Mouse (Mus musculus): ENCODE measurements around the gene Tmem132a.
A peak's percentile ranks its signal among the peaks of the same experiment; 100 is the strongest.

Tmem132a gene

GRCm38 (mm10) chr19:10832030-10832429 is 37.7 kb downstream of the Tmem132a start:
- no peak for DNase-seq (ENCODE audit: low spot score)

- DNase-seq (ENCODE audit: low spot score), result peak; percentile 30
Measured at GRCm38 (mm10) chr19:10831424-10831823, 38.3 kb downstream of the Tmem132a start.

GRCm38 (mm10) chr19:10829436-10830175 is 40.1 kb downstream of the Tmem132a start, which contains the start of gene Cd6:
TSS of gene Cd6 (minus strand) at chr19:10830058.
- DNase-seq (ENCODE audit: low spot score), result no peak

- no peak for DNase-seq (ENCODE audit: low spot score)
Measured at GRCm38 (mm10) chr19:10828321-10828720, 41.4 kb downstream of the Tmem132a start.

GRCm38 (mm10) chr19:10824061-10824460 is 45.7 kb downstream of the Tmem132a start:
- DNase-seq (ENCODE audit: low spot score), result no peak

GRCm38 (mm10) chr19:10822534-10822933 is 47.2 kb downstream of the Tmem132a start:
- no peak for DNase-seq (ENCODE audit: low spot score)

- no peak for DNase-seq (ENCODE audit: low spot score)
Measured at GRCm38 (mm10) chr19:10821319-10821718, 48.4 kb downstream of the Tmem132a start.

- DNase-seq (ENCODE audit: low spot score), result no peak
Measured at GRCm38 (mm10) chr19:10818217-10818946, 51.4 kb downstream of the Tmem132a start.

- DNase-seq (ENCODE audit: low spot score), result no peak
Measured at GRCm38 (mm10) chr19:10816462-10816861, 53.3 kb downstream of the Tmem132a start.

- DNase-seq (ENCODE audit: low spot score), result no peak
Measured at GRCm38 (mm10) chr19:10815871-10816270, 53.9 kb downstream of the Tmem132a start.

GRCm38 (mm10) chr19:10813905-10814304 is 55.8 kb downstream of the Tmem132a start:
- DNase-seq (ENCODE audit: low spot score), result no peak

- no peak for DNase-seq (ENCODE audit: low spot score)
Measured at GRCm38 (mm10) chr19:10813039-10813438, 56.7 kb downstream of the Tmem132a start.

- DNase-seq (ENCODE audit: low spot score), result no peak
Measured at GRCm38 (mm10) chr19:10811471-10811870, 58.3 kb downstream of the Tmem132a start.

- no peak for DNase-seq (ENCODE audit: low spot score)
Measured at GRCm38 (mm10) chr19:10810176-10810492, 59.6 kb downstream of the Tmem132a start.

GRCm38 (mm10) chr19:10809428-10810175 is 60.1 kb downstream of the Tmem132a start:
- no peak for DNase-seq (ENCODE audit: low spot score)

- DNase-seq (ENCODE audit: low spot score), result no peak
Measured at GRCm38 (mm10) chr19:10808524-10809233, 61.1 kb downstream of the Tmem132a start.

Data from spleen, adult 12 weeks (tissue).